Comparison of ENCODE assay signal across 9 mouse cellular contexts in genomic region chr6:99264192-99265093, GRCm38 (mm10).
DNase-seq lines count a peak whose midpoint lies in the region; ATAC-seq lines count a peak whose summit lies in the region.
"Had no signal": no experiment of that assay in that cellular context is flagged by ENCODE, and none has a peak within 500 bp of the region (broad histone marks: within the 10 kb centered on the region; RNA-seq: fewer than 3 reads in every experiment).

No protein-coding gene starts in this region.

- peak overlapping the region; percentile 33; the same call in 1 of the 2 replicates for H3K27ac ChIP-seq in forebrain, embryonic 15.5 days (replicated peaks)
- H3K27ac ChIP-seq in forebrain, embryonic 11.5 days (ENCODE audit: low read depth, low read length): no peak overlapping the region
- H3K27ac ChIP-seq in midbrain, embryonic 11.5 days (ENCODE audit: low read depth, low read length): no peak overlapping the region
- H3K27ac ChIP-seq in midbrain, embryonic 14.5 days (replicated peaks; ENCODE audit: low read depth, low read length): no peak overlapping the region
- peak overlapping the region; percentile 45; the same call in 1 of the 2 replicates for H3K27ac ChIP-seq in liver, embryonic 15.5 days (replicated peaks)

- H3K36me3 ChIP-seq in forebrain, embryonic 15.5 days: no peaks in the 10 kb centered on the region
- H3K36me3 ChIP-seq in forebrain, embryonic 11.5 days (ENCODE audit: control insufficient read depth, insufficient read depth, low read length): no peaks in the 10 kb centered on the region
- H3K36me3 ChIP-seq in midbrain, embryonic 11.5 days (ENCODE audit: control insufficient read depth, insufficient read depth, low read length): no peaks in the 10 kb centered on the region
- no peaks in the 10 kb centered on the region for H3K36me3 ChIP-seq in midbrain, embryonic 14.5 days (ENCODE audit: control insufficient read depth, insufficient read depth, low read length)
- no peaks in the 10 kb centered on the region for H3K36me3 ChIP-seq in liver, embryonic 15.5 days (replicated peaks)
- peaks cover 5% of the 10 kb centered on the region for H3K36me3 ChIP-seq in splenic B cell, adult 2 months (ENCODE audit: control insufficient read depth, insufficient read depth, low read length, poor library complexity, severe bottlenecking)

- H3K4me1 ChIP-seq in forebrain, embryonic 15.5 days: peaks cover 50% of the 10 kb centered on the region
- H3K4me1 ChIP-seq in forebrain, embryonic 11.5 days (replicated peaks; ENCODE audit: control insufficient read depth, insufficient read depth, low read length): peaks cover 41% of the 10 kb centered on the region
- peaks cover 41% of the 10 kb centered on the region for H3K4me1 ChIP-seq in midbrain, embryonic 11.5 days (ENCODE audit: control insufficient read depth, insufficient read depth, low read length)
- H3K4me1 ChIP-seq in midbrain, embryonic 14.5 days (ENCODE audit: control insufficient read depth, insufficient read depth, low read length): peaks cover 41% of the 10 kb centered on the region
- H3K4me1 ChIP-seq in liver, embryonic 15.5 days (replicated peaks): peaks cover 25% of the 10 kb centered on the region

- DNase-seq in forebrain, embryonic 11.5 days (ENCODE audit: low spot score): no peak
- peak; percentile 90 for DNase-seq in midbrain, embryonic 11.5 days (ENCODE audit: low spot score, missing footprints)
- DNase-seq in midbrain, embryonic 14.5 days: no peak
- peak; percentile 44 for DNase-seq in splenic B cell, adult 2 months (ENCODE audit: low read depth, low spot score)
- DNase-seq in kidney, postnatal 10 days: no peak
- no peak for DNase-seq in urinary bladder, postnatal 25 days (ENCODE audit: low spot score)
- DNase-seq: kidney, adult 18-20 months had no signal

- ATAC-seq in forebrain, embryonic 15.5 days (replicated peaks): no peak
- no peak for ATAC-seq in forebrain, embryonic 11.5 days (replicated peaks; ENCODE audit: low FRiP score)
- ATAC-seq in midbrain, embryonic 11.5 days (ENCODE audit: low FRiP score): no peak
- no peak for ATAC-seq in midbrain, embryonic 14.5 days (ENCODE audit: low FRiP score, low TSS enrichment)
- ATAC-seq in liver, embryonic 15.5 days (ENCODE audit: insufficient read depth): no peak

- H3K9me3 ChIP-seq in forebrain, embryonic 15.5 days: no peaks in the 10 kb centered on the region
- H3K9me3 ChIP-seq in forebrain, embryonic 11.5 days (ENCODE audit: control insufficient read depth, low read length): no peaks in the 10 kb centered on the region
- H3K9me3 ChIP-seq in midbrain, embryonic 11.5 days (ENCODE audit: control insufficient read depth, low read length): no peaks in the 10 kb centered on the region
- H3K9me3 ChIP-seq in midbrain, embryonic 14.5 days (ENCODE audit: control insufficient read depth, low read length): no peaks in the 10 kb centered on the region
- no peaks in the 10 kb centered on the region for H3K9me3 ChIP-seq in liver, embryonic 15.5 days (replicated peaks)

- no peak overlapping the region for H3K4me3 ChIP-seq in forebrain, embryonic 15.5 days
- H3K4me3 ChIP-seq in forebrain, embryonic 11.5 days (ENCODE audit: low read depth, low read length): no peak overlapping the region
- H3K4me3 ChIP-seq in midbrain, embryonic 11.5 days (ENCODE audit: low read depth, low read length): no peak overlapping the region
- H3K4me3 ChIP-seq in midbrain, embryonic 14.5 days (replicated peaks; ENCODE audit: low read depth, low read length): no peak overlapping the region
- H3K4me3 ChIP-seq in liver, embryonic 15.5 days (replicated peaks): no peak overlapping the region

- H3K9ac ChIP-seq in forebrain, embryonic 15.5 days (replicated peaks): 0 out of 2 replicates have a peak overlapping the region, but pooled peaks have one; percentile 8
- no peak overlapping the region for H3K9ac ChIP-seq in forebrain, embryonic 11.5 days (ENCODE audit: low read length)
- H3K9ac ChIP-seq in midbrain, embryonic 11.5 days (ENCODE audit: low read length): no peak overlapping the region
- H3K9ac ChIP-seq in midbrain, embryonic 14.5 days (replicated peaks; ENCODE audit: low read length): no peak overlapping the region
- no peak overlapping the region for H3K9ac ChIP-seq in liver, embryonic 15.5 days

- H3K27me3 ChIP-seq in forebrain, embryonic 15.5 days: peaks cover 3% of the 10 kb centered on the region; the same call in 1 of the 2 replicates
- H3K27me3 ChIP-seq in forebrain, embryonic 11.5 days (ENCODE audit: control insufficient read depth, insufficient read depth, low read length): peaks cover 2% of the 10 kb centered on the region; the same call in 1 of the 2 replicates
- H3K27me3 ChIP-seq in midbrain, embryonic 11.5 days (ENCODE audit: control insufficient read depth, insufficient read depth, low read length): no peaks in the 10 kb centered on the region
- 0 out of 2 replicates have a peak, but pooled peaks cover 7% of the 10 kb centered on the region for H3K27me3 ChIP-seq in midbrain, embryonic 14.5 days (ENCODE audit: control insufficient read depth, insufficient read depth, low read length)
- no peaks in the 10 kb centered on the region; the same call in 1 of the 2 replicates for H3K27me3 ChIP-seq in liver, embryonic 15.5 days
- H3K27me3 ChIP-seq in splenic B cell, adult 2 months (ENCODE audit: control insufficient read depth, insufficient read depth, low read length, poor library complexity, severe bottlenecking): no peaks in the 10 kb centered on the region

- WGBS in forebrain, embryonic 15.5 days: 33% methylated on average over 13 of the region's 13 CpGs
- 27% methylated on average over 13 of the region's 13 CpGs for WGBS in forebrain, embryonic 11.5 days
- 29% methylated on average over 13 of the region's 13 CpGs for WGBS in midbrain, embryonic 11.5 days
- WGBS in midbrain, embryonic 14.5 days: 35% methylated on average over 13 of the region's 13 CpGs
- 19% methylated on average over 13 of the region's 13 CpGs for WGBS in liver, embryonic 15.5 days (ENCODE audit: insufficient replicate concordance)

- no peak overlapping the region for H3K4me2 ChIP-seq in forebrain, embryonic 15.5 days (replicated peaks)
- H3K4me2 ChIP-seq in forebrain, embryonic 11.5 days (ENCODE audit: low read depth, low read length, severe bottlenecking): no peak overlapping the region
- no peak overlapping the region for H3K4me2 ChIP-seq in midbrain, embryonic 11.5 days
- H3K4me2 ChIP-seq in midbrain, embryonic 14.5 days (ENCODE audit: low read length): no peak overlapping the region
- H3K4me2 ChIP-seq in liver, embryonic 15.5 days: peak overlapping the region; percentile 19

Comparison
In these comparisons a context has a peak if more than half of its experiments do, and no peak if none do; other contexts are left out.
1. H3K27ac ChIP-seq: peak in forebrain, embryonic 15.5 days (single experiment) and liver, embryonic 15.5 days (single experiment); none in forebrain, embryonic 11.5 days (single experiment), midbrain, embryonic 11.5 days (single experiment) and midbrain, embryonic 14.5 days (single experiment).
2. DNase-seq: peak in midbrain, embryonic 11.5 days (single experiment) and splenic B cell, adult 2 months (single experiment); none in forebrain, embryonic 11.5 days (single experiment), midbrain, embryonic 14.5 days (single experiment), kidney, postnatal 10 days (single experiment) and urinary bladder, postnatal 25 days (single experiment).